Mouse (Mus musculus) brain, embryonic 14.5 days (tissue): ENCODE results near the gene Zap70.

Source experiments
- CTCF ChIP-seq: fragments of 200-500 bp; IDR thresholded peaks from 2 replicates; pipeline ENCODE4 v1.5.1; 2012; ENCODE audit warnings: inconsistent platforms, mild to moderate bottlenecking, moderate library complexity, borderline replicate concordance; ENCODE audit not compliant: insufficient read depth, insufficient read length; ENCODE audit errors: extremely low read depth
- POLR2A ChIP-seq: fragments of 200-500 bp; IDR thresholded peaks from 2 replicates; pipeline ENCODE4 v1.6.1; 2012; ENCODE audit warnings: mild to moderate bottlenecking, inconsistent platforms, borderline replicate concordance; ENCODE audit not compliant: poor library complexity, insufficient read depth, insufficient read length, severe bottlenecking; ENCODE audit errors: extremely low read depth

DNA sequence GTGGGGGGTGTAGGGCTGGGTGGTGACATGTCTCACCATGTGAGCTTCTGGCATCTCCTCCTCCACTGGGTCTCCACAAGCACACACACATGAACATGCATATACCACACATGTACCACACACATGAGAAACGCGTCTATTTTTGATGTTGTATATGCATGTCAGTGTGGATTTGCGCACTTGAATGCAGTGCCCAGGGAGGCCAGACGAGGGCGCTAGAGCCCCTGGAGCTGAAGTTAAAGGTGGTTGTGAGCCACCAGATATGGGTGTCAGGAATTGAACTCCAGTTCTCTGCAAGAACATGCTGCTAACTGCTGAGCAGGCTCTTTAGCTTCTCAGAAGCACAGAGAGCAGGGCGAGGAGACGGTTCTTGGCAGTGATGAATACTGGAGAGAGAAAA, 24.8 kb downstream of the Zap70 start:
- TF ChIP-seq POLR2A: no peak
- peak; percentile 33; the same call in 1 of the 2 replicates for TF ChIP-seq CTCF
